Mouse (Mus musculus) cerebellum, adult 18-20 months (tissue): Measurements from ENCODE around the gene Gstm2.

Experiments used
- DNase-seq, 2 experiments: peaks; one replicate each; pipeline ENCODE4 v3.0.0; 2021

Gene Gstm2

DNA sequence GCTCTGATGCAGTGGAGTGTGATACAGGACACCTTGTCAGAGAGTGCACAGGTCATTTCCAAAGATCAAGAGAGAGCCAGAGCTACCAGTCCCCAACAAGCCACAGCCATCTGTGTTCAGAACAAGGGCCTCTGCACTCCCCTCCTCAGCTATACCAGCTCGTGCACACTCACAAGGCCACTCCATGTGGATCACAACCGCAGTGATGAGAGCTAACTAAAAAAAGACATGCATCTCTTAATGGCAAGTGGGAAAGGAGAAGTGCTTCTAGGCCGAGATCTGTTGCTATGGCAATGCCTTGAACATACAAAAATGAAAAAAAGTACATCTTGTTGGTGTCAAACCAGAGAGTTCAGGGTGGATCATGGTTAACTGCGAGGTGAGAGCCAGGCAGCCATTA is 46.4 kb downstream of the Gstm2 start:
- no peak for DNase-seq

DNA sequence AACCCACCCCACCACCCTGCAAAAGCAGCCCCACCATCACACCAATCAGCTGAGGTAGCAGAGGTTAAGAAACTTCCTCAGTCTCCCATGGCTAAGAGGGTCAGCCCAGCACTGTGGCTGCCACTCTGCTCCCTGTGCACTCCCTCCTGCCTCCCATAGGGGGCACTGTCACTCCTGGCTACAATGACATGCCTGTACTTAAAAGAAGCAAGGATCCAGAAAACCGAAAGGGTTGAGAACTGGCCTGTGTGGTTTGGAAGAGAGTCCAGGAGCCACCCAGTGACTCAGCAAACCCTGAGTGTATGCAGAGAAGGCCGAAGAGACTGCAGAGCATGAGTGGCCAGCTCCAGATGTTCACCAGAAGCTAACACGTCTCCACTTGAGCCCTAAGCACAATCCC is 46.9 kb downstream of the Gstm2 start:
- peak; percentile 38 to 53 for DNase-seq

DNA sequence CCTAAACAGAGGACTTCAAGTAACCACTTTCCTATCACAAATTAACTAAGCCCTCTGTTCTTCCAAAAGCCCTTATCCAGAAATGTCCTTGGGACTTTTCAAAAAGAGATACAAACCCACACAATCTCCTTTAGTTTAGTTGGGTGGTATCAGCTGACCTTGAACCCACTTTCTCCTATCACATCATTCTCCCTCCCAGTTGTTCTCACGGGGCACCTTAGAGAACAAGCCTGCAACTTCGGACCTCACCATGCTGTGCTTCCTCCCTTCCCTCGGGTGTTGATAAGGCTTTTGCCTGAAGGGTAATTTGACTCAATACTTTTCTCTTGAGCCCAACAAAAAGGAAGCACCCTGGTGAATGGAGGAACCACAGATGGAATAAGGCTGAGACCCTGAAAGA is 50.4 kb downstream of the Gstm2 start:
- no peak for DNase-seq

DNA sequence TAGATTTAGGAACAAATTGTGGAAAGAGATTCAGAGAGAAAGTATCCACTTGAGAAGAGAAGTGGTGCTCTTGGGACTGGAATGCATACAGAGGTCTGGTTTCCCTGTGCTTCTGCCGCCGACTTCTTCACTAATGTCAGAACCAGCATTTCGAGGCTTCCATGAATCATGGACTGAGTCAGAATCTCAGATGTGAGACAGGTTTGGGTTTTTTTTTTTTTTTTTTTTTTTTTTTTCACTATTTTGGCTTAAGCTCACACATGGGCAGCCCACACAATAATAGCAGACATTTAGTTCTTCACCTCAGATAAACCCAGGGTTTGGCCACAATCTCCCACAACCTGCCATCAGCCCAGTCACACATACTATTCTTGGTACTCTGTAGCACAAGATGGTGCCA is 51.0 kb downstream of the Gstm2 start:
- DNase-seq: no peak

DNA sequence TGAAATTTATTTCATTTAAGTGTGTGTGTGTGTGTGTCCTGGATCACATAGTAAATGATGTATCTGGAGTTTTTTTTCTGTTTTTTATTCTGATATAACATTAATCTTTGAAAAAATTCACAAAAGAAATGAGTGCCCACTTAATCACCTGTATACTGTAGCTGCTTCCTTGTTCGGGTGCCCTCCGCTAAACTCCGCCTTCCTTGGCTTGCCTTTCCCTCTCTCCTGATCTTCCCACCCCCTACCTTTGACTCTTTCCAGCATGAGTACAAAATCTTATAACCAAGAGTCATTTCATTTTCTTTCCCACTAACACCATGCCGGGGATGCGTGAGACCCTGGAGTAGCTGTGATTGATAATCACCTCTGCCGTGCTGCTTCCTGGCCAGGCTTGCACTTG is 54.1 kb downstream of the Gstm2 start:
- no peak for DNase-seq
